Mouse (Mus musculus): Measurements from ENCODE around the gene Olfr693. TPM values are rescaled to one million over a fixed set of nuclear protein-coding genes. Genes with fewer than 3 reads are reported as not detected.
"Not testable (repeated sequence)": the region's sequence is repeated elsewhere in the genome, so short reads cannot be mapped to it uniquely, and the experiment has no call there.

Gene Olfr693
- polyA plus RNA-seq (2014; fragmentation: Nextera tagmentation; extraction: Ambion mirVana), result not detected in 2 replicates

GRCm38 (mm10) chr7:106680484-106680883, at the start of gene Olfr693:
Olfr693 (minus strand) TSS chr7:106680584.
- Histone ChIP-seq H3K4me2 (ENCODE audit: low read length) (no peak within 1 kb of the TSS), H3K9me3 (ENCODE audit: control insufficient read depth, low read length) (no peaks in the 10 kb centered on the region), H3K4me1 (ENCODE audit: control insufficient read depth in 2 of 2, insufficient read depth in 2 of 2, low read length in 2 of 2) (no peaks in the 10 kb centered on the region), H3K4me3 (ENCODE audit: control insufficient read depth in 1 of 2, insufficient read depth in 1 of 2, low read depth in 1 of 2, low read length in 2 of 2) (no peak within 1 kb of the TSS), H3K9ac (ENCODE audit: low read length) (no peak within 1 kb of the TSS), H3K27me3 (ENCODE audit: control insufficient read depth, insufficient read depth, low read length) (no peaks in the 10 kb centered on the region), H3K27ac (replicated peaks in 1 of 2; ENCODE audit: control insufficient read depth in 1 of 2, insufficient read depth in 1 of 2, low read depth in 2 of 2, low read length in 2 of 2) (no peak within 1 kb of the TSS), H3K36me3 (ENCODE audit: control insufficient read depth, insufficient read depth, low read length) (no peaks in the 10 kb centered on the region)
- no peak for ATAC-seq (ENCODE audit: insufficient number of reproducible peaks, insufficient read depth, low FRiP score, low read depth)

- not testable (repeated sequence) for H3K4me2 ChIP-seq (ENCODE audit: low read length); H3K9me3 ChIP-seq (ENCODE audit: control insufficient read depth, low read length); H3K27ac ChIP-seq (replicated peaks in 1 of 2; ENCODE audit: control insufficient read depth in 1 of 2, insufficient read depth in 1 of 2, low read depth in 2 of 2, low read length in 2 of 2); H3K9ac ChIP-seq (ENCODE audit: low read length); H3K4me3 ChIP-seq (ENCODE audit: control insufficient read depth in 1 of 2, insufficient read depth in 1 of 2, low read depth in 1 of 2, low read length in 2 of 2); ATAC-seq (ENCODE audit: insufficient number of reproducible peaks, insufficient read depth, low FRiP score, low read depth); H3K36me3 ChIP-seq (ENCODE audit: control insufficient read depth, insufficient read depth, low read length); H3K4me1 ChIP-seq (ENCODE audit: control insufficient read depth in 2 of 2, insufficient read depth in 2 of 2, low read length in 2 of 2); H3K27me3 ChIP-seq (ENCODE audit: control insufficient read depth, insufficient read depth, low read length)
- 66% methylated on average over 2 of the region's 2 CpGs for WGBS
Observed at GRCm38 (mm10) chr7:106725654-106726053, 45.3 kb upstream of the Olfr693 start.

- H3K27ac ChIP-seq (replicated peaks in 1 of 2; ENCODE audit: control insufficient read depth in 1 of 2, insufficient read depth in 1 of 2, low read depth in 2 of 2, low read length in 2 of 2), result no peak within 1 kb of the TSS
- H3K4me3 ChIP-seq (ENCODE audit: control insufficient read depth in 1 of 2, insufficient read depth in 1 of 2, low read depth in 1 of 2, low read length in 2 of 2), result no peak within 1 kb of the TSS
- no peak within 1 kb of the TSS for H3K9ac ChIP-seq (ENCODE audit: low read length)
- H3K36me3 ChIP-seq (ENCODE audit: control insufficient read depth, insufficient read depth, low read length), result no peaks in the 10 kb centered on the region
- ATAC-seq (ENCODE audit: insufficient number of reproducible peaks, insufficient read depth, low FRiP score, low read depth), result no peak
- no peak within 1 kb of the TSS for H3K4me2 ChIP-seq (ENCODE audit: low read length)
- no peaks in the 10 kb centered on the region for H3K4me1 ChIP-seq (ENCODE audit: control insufficient read depth in 2 of 2, insufficient read depth in 2 of 2, low read length in 2 of 2)
- no peaks in the 10 kb centered on the region for H3K9me3 ChIP-seq (ENCODE audit: control insufficient read depth, low read length)
- H3K27me3 ChIP-seq (ENCODE audit: control insufficient read depth, insufficient read depth, low read length), result no peaks in the 10 kb centered on the region
Observed at GRCm38 (mm10) chr7:106716296-106716695, 35.9 kb upstream of the Olfr693 start, which contains the start of gene Olfr695. Olfr695 (minus strand) TSS chr7:106716396.

- Histone ChIP-seq H3K4me2 (ENCODE audit: low read length) (no peak overlapping the region), H3K27me3 (ENCODE audit: control insufficient read depth, insufficient read depth, low read length) (no peaks in the 10 kb centered on the region), H3K9me3 (ENCODE audit: control insufficient read depth, low read length) (no peaks in the 10 kb centered on the region), H3K4me3 (ENCODE audit: control insufficient read depth in 1 of 2, insufficient read depth in 1 of 2, low read depth in 1 of 2, low read length in 2 of 2) (no peak overlapping the region), H3K9ac (ENCODE audit: low read length) (no peak overlapping the region), H3K27ac (replicated peaks in 1 of 2; ENCODE audit: control insufficient read depth in 1 of 2, insufficient read depth in 1 of 2, low read depth in 2 of 2, low read length in 2 of 2) (no peak overlapping the region), H3K36me3 (ENCODE audit: control insufficient read depth, insufficient read depth, low read length) (no peaks in the 10 kb centered on the region), H3K4me1 (ENCODE audit: control insufficient read depth in 2 of 2, insufficient read depth in 2 of 2, low read length in 2 of 2) (no peaks in the 10 kb centered on the region)
- ATAC-seq (ENCODE audit: insufficient number of reproducible peaks, insufficient read depth, low FRiP score, low read depth), result no peak
- WGBS, result 80% methylated on average over 6 of the region's 6 CpGs
Observed at GRCm38 (mm10) chr7:106711463-106711862, 31.1 kb upstream of the Olfr693 start.

- not testable (repeated sequence) for ATAC-seq (ENCODE audit: insufficient number of reproducible peaks, insufficient read depth, low FRiP score, low read depth); H3K4me2 ChIP-seq (ENCODE audit: low read length); H3K4me3 ChIP-seq (ENCODE audit: control insufficient read depth in 1 of 2, insufficient read depth in 1 of 2, low read depth in 1 of 2, low read length in 2 of 2); H3K9me3 ChIP-seq (ENCODE audit: control insufficient read depth, low read length); H3K4me1 ChIP-seq (ENCODE audit: control insufficient read depth in 2 of 2, insufficient read depth in 2 of 2, low read length in 2 of 2); H3K9ac ChIP-seq (ENCODE audit: low read length); H3K27ac ChIP-seq (replicated peaks in 1 of 2; ENCODE audit: control insufficient read depth in 1 of 2, insufficient read depth in 1 of 2, low read depth in 2 of 2, low read length in 2 of 2); H3K36me3 ChIP-seq (ENCODE audit: control insufficient read depth, insufficient read depth, low read length); H3K27me3 ChIP-seq (ENCODE audit: control insufficient read depth, insufficient read depth, low read length)
- WGBS, result 94% methylated on average over 10 of the region's 10 CpGs
Observed at GRCm38 (mm10) chr7:106707705-106708104, 27.3 kb upstream of the Olfr693 start.

GRCm38 (mm10) chr7:106696891-106697290, 16.5 kb upstream of the Olfr693 start:
- H3K9ac ChIP-seq (ENCODE audit: low read length), result no peak overlapping the region
- H3K4me1 ChIP-seq (ENCODE audit: control insufficient read depth in 2 of 2, insufficient read depth in 2 of 2, low read length in 2 of 2), result no peaks in the 10 kb centered on the region
- H3K36me3 ChIP-seq (ENCODE audit: control insufficient read depth, insufficient read depth, low read length), result no peaks in the 10 kb centered on the region
- no peak overlapping the region for H3K27ac ChIP-seq (replicated peaks in 1 of 2; ENCODE audit: control insufficient read depth in 1 of 2, insufficient read depth in 1 of 2, low read depth in 2 of 2, low read length in 2 of 2)
- 57% methylated on average over 1 of the region's 1 CpGs for WGBS
- no peak for ATAC-seq (ENCODE audit: insufficient number of reproducible peaks, insufficient read depth, low FRiP score, low read depth)
- H3K4me3 ChIP-seq (ENCODE audit: control insufficient read depth in 1 of 2, insufficient read depth in 1 of 2, low read depth in 1 of 2, low read length in 2 of 2), result no peak overlapping the region
- 0 out of 2 replicates have a peak, but pooled peaks cover 5% of the 10 kb centered on the region for H3K9me3 ChIP-seq (ENCODE audit: control insufficient read depth, low read length)
- H3K4me2 ChIP-seq (ENCODE audit: low read length), result no peak overlapping the region
- H3K27me3 ChIP-seq (ENCODE audit: control insufficient read depth, insufficient read depth, low read length), result no peaks in the 10 kb centered on the region

- H3K9me3 ChIP-seq (ENCODE audit: control insufficient read depth, low read length), result no peaks in the 10 kb centered on the region
- no peaks in the 10 kb centered on the region for H3K4me1 ChIP-seq (ENCODE audit: control insufficient read depth in 2 of 2, insufficient read depth in 2 of 2, low read length in 2 of 2)
- no peak for ATAC-seq (ENCODE audit: insufficient number of reproducible peaks, insufficient read depth, low FRiP score, low read depth)
- no peak overlapping the region for H3K9ac ChIP-seq (ENCODE audit: low read length)
- H3K27ac ChIP-seq (replicated peaks in 1 of 2; ENCODE audit: control insufficient read depth in 1 of 2, insufficient read depth in 1 of 2, low read depth in 2 of 2, low read length in 2 of 2), result no peak overlapping the region
- 49% methylated on average over 3 of the region's 3 CpGs for WGBS
- no peaks in the 10 kb centered on the region for H3K36me3 ChIP-seq (ENCODE audit: control insufficient read depth, insufficient read depth, low read length)
- no peak overlapping the region for H3K4me3 ChIP-seq (ENCODE audit: control insufficient read depth in 1 of 2, insufficient read depth in 1 of 2, low read depth in 1 of 2, low read length in 2 of 2)
- H3K27me3 ChIP-seq (ENCODE audit: control insufficient read depth, insufficient read depth, low read length), result no peaks in the 10 kb centered on the region
- H3K4me2 ChIP-seq (ENCODE audit: low read length), result no peak overlapping the region
Observed at GRCm38 (mm10) chr7:106692976-106693375, 12.6 kb upstream of the Olfr693 start.

GRCm38 (mm10) chr7:106691714-106692113, 11.3 kb upstream of the Olfr693 start, which contains the start of gene Olfr694:
Olfr694 (minus strand) TSS chr7:106691814.
- 87% methylated on average over 1 of the region's 1 CpGs for WGBS
- H3K4me3 ChIP-seq (ENCODE audit: control insufficient read depth in 1 of 2, insufficient read depth in 1 of 2, low read depth in 1 of 2, low read length in 2 of 2), result no peak within 1 kb of the TSS
- H3K36me3 ChIP-seq (ENCODE audit: control insufficient read depth, insufficient read depth, low read length), result no peaks in the 10 kb centered on the region
- H3K9me3 ChIP-seq (ENCODE audit: control insufficient read depth, low read length), result no peaks in the 10 kb centered on the region
- no peak within 1 kb of the TSS for H3K4me2 ChIP-seq (ENCODE audit: low read length)
- no peaks in the 10 kb centered on the region for H3K27me3 ChIP-seq (ENCODE audit: control insufficient read depth, insufficient read depth, low read length)
- no peak within 1 kb of the TSS for H3K27ac ChIP-seq (replicated peaks in 1 of 2; ENCODE audit: control insufficient read depth in 1 of 2, insufficient read depth in 1 of 2, low read depth in 2 of 2, low read length in 2 of 2)
- H3K9ac ChIP-seq (ENCODE audit: low read length), result no peak within 1 kb of the TSS
- no peaks in the 10 kb centered on the region for H3K4me1 ChIP-seq (ENCODE audit: control insufficient read depth in 2 of 2, insufficient read depth in 2 of 2, low read length in 2 of 2)
- no peak for ATAC-seq (ENCODE audit: insufficient number of reproducible peaks, insufficient read depth, low FRiP score, low read depth)

Data from heart, embryonic 14.5 days (tissue).